Mouse (Mus musculus): ENCODE measurements at regions not wholly inside any gene's neighbourhood (a gene's known extent, or its start where the extent isn't known, plus 50 kb on each side); places are given as distances from the start of the nearest gene placed in this dataset.
A peak's percentile ranks its signal among the peaks of the same experiment; 100 is the strongest.

DNA sequence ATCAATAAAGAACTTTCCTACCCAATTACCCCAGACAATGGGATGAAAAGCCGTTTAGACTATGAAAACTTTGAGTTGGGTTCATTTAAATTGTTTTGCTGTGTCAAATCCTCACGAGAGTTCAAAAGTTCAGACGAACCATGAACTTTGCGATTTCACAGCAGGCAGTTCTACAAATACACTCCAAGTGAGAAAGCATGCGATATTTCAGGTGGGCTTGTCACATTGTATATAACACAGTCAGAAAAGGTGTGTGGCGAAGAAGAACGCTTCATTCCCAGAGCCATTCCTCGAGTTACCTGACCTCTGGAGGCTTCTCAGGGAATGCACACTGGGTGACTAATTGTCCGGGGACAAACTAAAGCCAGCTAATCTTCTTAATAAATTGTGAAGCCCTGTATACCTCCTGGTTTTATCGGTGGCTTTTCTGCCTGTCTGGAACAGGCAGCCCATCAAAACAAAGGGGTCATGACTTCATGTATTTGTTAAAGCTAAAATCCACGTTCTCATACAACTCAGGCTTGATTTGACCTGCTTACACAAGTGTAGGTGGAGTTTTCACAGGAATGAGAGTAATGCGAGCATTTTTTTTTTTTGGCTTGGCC is 92.1 kb downstream of the Cyp26a1 start:
- no peak overlapping the region for H3K4me3 ChIP-seq (ENCODE audit: low read depth, low read length)
- H3K27ac ChIP-seq (ENCODE audit: low read depth, low read length): no peak overlapping the region
- no peak overlapping the region for H3K4me2 ChIP-seq
- peaks cover 18% of the 10 kb centered on the region for H3K4me1 ChIP-seq (ENCODE audit: control insufficient read depth, insufficient read depth, low read length)
- DNase-seq (ENCODE audit: low spot score, missing footprints) (peak; percentile 88), ATAC-seq (ENCODE audit: low FRiP score) (no peak)
- no peak overlapping the region for H3K9ac ChIP-seq (ENCODE audit: low read length)
- peaks cover 7% of the 10 kb centered on the region for H3K27me3 ChIP-seq (ENCODE audit: control insufficient read depth, insufficient read depth, low read length)
- H3K9me3 ChIP-seq (ENCODE audit: control insufficient read depth, low read length): no peaks in the 10 kb centered on the region
- WGBS: 33% methylated on average over 12 of the region's 12 CpGs
- H3K36me3 ChIP-seq (ENCODE audit: control insufficient read depth, insufficient read depth, low read length): no peaks in the 10 kb centered on the region

DNA sequence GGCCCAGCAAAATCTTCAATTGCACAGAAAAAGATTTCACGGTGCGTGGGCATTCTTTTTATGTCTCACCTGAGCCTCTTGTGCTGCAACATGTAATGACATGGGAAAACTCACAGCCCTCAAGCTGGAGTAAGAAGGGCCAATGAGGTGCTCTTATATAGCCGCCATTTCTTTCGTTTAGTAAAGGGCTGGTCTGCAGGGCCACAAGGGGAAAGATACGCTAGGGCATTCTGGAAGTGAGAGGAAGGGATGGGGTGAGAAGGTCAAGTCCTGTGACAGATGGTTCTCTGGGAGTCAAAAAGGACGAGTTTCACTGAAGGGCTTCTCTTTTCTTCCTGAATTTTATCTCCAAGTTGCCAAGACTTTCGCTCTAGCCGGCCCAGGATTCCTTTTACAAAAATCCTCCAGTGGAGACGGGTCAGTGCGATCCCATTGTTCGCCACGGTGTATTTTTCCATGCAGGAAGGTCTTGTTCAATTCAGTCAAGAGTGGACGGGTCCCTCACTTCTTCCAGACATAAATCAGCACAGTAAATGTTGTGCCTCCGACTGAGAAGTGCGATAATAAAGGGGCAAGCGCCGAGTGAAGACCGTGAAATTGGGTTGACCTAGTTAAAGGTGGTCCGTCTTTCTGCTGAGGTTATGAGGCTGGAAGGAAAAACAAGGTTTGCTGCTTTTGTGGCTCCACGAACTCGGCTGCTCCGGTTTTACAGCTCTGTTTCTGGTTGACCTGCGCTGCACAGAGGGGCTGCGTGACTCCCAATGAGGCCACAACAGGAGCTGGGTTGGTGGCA is 92.9 kb downstream of the Cyp26a1 start:
- Histone ChIP-seq H3K4me2 (peak overlapping the region; percentile 27), H3K27ac (ENCODE audit: low read depth, low read length) (no peak overlapping the region), H3K4me1 (ENCODE audit: control insufficient read depth, insufficient read depth, low read length) (peaks cover 18% of the 10 kb centered on the region), H3K9me3 (ENCODE audit: control insufficient read depth, low read length) (no peaks in the 10 kb centered on the region), H3K36me3 (ENCODE audit: control insufficient read depth, insufficient read depth, low read length) (no peaks in the 10 kb centered on the region), H3K4me3 (ENCODE audit: low read depth, low read length) (no peak overlapping the region), H3K27me3 (ENCODE audit: control insufficient read depth, insufficient read depth, low read length) (peaks cover 7% of the 10 kb centered on the region), H3K9ac (ENCODE audit: low read length) (no peak overlapping the region; the same call in 1 of the 2 replicates)
- ATAC-seq (ENCODE audit: low FRiP score) (peak; percentile 54; the same call in 1 of the 2 replicates), DNase-seq (ENCODE audit: low spot score, missing footprints) (peak; percentile 93)
- 24% methylated on average over 24 of the region's 24 CpGs for whole genome bisulfite sequencing

DNA sequence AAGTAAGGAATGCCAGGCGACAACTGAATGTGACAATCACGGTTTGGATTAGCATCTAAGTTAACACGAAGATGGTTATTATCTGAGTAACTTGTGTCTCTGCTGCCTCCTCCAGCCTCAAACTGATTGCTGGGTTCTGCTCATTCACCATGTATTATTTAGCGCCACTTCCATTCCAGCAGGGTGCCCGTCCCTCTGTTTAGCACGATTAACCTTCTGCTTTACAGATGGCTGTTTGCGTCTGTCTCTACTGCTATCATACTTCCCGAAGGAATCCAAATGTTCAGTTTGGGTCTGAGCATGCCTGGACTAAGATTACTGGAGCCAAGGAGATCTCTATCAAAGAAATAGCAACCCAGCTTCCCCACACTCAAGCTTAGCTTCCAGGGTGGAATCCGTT is 95.6 kb downstream of the Cyp26a1 start:
- ATAC-seq (ENCODE audit: low FRiP score) (no peak), DNase-seq (ENCODE audit: low spot score, missing footprints) (no peak)
- no peak overlapping the region for H3K4me2 ChIP-seq
- H3K4me3 ChIP-seq (ENCODE audit: low read depth, low read length): no peak overlapping the region
- 90% methylated on average over 9 of the region's 9 CpGs for WGBS
- no peaks in the 10 kb centered on the region for H3K9me3 ChIP-seq (ENCODE audit: control insufficient read depth, low read length)
- H3K36me3 ChIP-seq (ENCODE audit: control insufficient read depth, insufficient read depth, low read length): no peaks in the 10 kb centered on the region
- peaks cover 18% of the 10 kb centered on the region for H3K4me1 ChIP-seq (ENCODE audit: control insufficient read depth, insufficient read depth, low read length)
- peaks cover 7% of the 10 kb centered on the region for H3K27me3 ChIP-seq (ENCODE audit: control insufficient read depth, insufficient read depth, low read length)
- no peak overlapping the region for H3K9ac ChIP-seq (ENCODE audit: low read length)
- H3K27ac ChIP-seq (ENCODE audit: low read depth, low read length): no peak overlapping the region

DNA sequence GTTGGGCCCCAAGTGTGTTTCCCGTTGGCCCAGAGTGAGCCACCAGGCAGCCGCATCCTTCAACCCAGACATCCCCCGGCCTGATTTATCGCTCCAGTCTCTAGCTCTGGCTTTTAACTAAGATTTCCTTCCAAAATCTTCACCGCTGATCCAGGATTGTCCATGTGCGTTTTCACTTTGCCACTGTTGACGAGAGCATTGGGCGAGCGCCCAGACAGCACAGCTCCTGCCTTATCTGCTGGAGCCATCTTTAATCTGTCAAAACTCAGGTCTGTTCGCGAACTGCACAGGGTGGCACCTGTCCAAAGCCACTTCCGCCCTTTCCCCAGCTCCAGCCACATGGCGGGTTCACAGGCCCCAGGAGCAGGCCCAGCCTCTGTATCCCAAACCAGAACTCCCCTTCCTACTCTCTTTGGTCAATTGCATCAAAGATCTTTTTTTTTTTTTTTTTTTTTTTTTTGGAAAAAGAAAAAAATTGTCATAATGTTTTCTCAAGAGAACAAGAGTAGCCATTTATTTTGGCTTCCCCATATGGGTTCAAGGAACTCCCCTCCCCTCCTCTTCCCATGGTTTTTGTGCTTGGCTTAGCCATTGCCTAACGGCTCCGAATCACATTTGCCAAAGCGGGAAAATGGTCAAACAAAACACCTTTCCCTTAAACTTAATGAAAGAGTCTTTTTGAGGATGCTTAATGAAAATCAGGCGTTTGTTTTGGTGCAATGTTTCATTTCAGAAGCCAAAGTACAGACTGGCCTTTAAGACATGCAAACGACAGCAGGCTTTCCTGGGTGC is 98.2 kb downstream of the Cyp26a1 start:
- H3K4me3 ChIP-seq (ENCODE audit: low read depth, low read length): no peak overlapping the region
- no peak for DNase-seq (ENCODE audit: low spot score, missing footprints)
- no peaks in the 10 kb centered on the region for H3K27me3 ChIP-seq (ENCODE audit: control insufficient read depth, insufficient read depth, low read length)
- H3K4me1 ChIP-seq (ENCODE audit: control insufficient read depth, insufficient read depth, low read length): peaks cover 4% of the 10 kb centered on the region
- no peak overlapping the region for H3K9ac ChIP-seq (ENCODE audit: low read length)
- H3K9me3 ChIP-seq (ENCODE audit: control insufficient read depth, low read length): no peaks in the 10 kb centered on the region
- no peak overlapping the region for H3K4me2 ChIP-seq
- 93% methylated on average over 18 of the region's 18 CpGs for WGBS
- H3K27ac ChIP-seq (ENCODE audit: low read depth, low read length): no peak overlapping the region
- ATAC-seq (ENCODE audit: low FRiP score): no peak
- no peaks in the 10 kb centered on the region for H3K36me3 ChIP-seq (ENCODE audit: control insufficient read depth, insufficient read depth, low read length)

DNA sequence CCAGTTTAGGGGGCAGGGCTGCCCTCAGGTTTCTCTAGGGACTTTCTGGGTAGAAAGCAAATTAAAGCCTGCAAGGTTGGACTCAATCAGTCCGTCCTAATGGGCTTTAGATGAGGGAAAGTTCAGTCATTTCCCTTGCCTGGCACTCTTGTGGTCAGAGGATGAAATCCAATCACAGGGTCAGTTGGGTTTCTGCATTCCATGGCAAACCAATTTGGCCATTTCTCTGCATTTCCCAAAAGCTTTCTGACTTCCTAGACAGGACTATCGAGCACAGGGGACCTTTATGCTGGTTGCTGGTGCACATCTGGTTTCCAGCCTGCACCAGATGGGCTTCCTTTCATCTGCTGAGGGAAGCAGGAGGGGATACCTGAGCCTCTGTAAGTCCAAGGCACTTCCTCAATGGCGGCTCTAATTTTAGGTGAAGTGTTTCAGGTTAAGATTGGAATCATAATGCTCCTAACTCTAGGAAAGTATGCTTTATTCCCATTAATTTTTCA is 102.6 kb downstream of the Cyp26a1 start:
- H3K36me3 ChIP-seq (ENCODE audit: control insufficient read depth, insufficient read depth, low read length): no peaks in the 10 kb centered on the region
- no peak overlapping the region for H3K4me2 ChIP-seq
- H3K9ac ChIP-seq (ENCODE audit: low read length): no peak overlapping the region
- no peaks in the 10 kb centered on the region for H3K4me1 ChIP-seq (ENCODE audit: control insufficient read depth, insufficient read depth, low read length)
- H3K9me3 ChIP-seq (ENCODE audit: control insufficient read depth, low read length): no peaks in the 10 kb centered on the region
- 63% methylated on average over 3 of the region's 3 CpGs for WGBS
- no peaks in the 10 kb centered on the region for H3K27me3 ChIP-seq (ENCODE audit: control insufficient read depth, insufficient read depth, low read length)
- ATAC-seq (ENCODE audit: low FRiP score) (no peak), DNase-seq (ENCODE audit: low spot score, missing footprints) (no peak)
- H3K27ac ChIP-seq (ENCODE audit: low read depth, low read length): no peak overlapping the region
- H3K4me3 ChIP-seq (ENCODE audit: low read depth, low read length): no peak overlapping the region

DNA sequence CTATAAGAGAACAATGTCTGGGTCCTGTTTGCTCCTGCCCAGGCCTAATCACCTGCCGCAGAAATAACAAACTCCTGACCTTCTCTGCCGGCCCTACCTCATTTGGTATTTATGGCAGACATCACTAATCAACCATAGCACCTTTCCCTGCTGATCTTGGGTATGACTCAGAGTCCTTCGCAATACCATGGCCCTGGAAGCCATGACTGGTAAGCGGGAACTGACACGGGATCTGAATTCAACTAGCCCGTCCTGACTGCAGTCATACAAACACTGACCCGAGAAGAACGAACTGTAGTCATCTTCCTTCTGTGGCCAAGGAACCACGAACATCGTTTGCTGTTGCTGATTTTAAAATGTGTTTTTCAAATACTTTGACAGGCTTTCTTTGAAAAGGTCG is 112.1 kb downstream of the Cyp26a1 start:
- Histone ChIP-seq H3K4me2 (no peak overlapping the region), H3K27ac (ENCODE audit: low read depth, low read length) (no peak overlapping the region), H3K27me3 (ENCODE audit: control insufficient read depth, insufficient read depth, low read length) (no peaks in the 10 kb centered on the region), H3K36me3 (ENCODE audit: control insufficient read depth, insufficient read depth, low read length) (no peaks in the 10 kb centered on the region), H3K4me1 (ENCODE audit: control insufficient read depth, insufficient read depth, low read length) (0 out of 2 replicates have a peak, but pooled peaks cover 3% of the 10 kb centered on the region), H3K9ac (ENCODE audit: low read length) (no peak overlapping the region), H3K4me3 (ENCODE audit: low read depth, low read length) (no peak overlapping the region), H3K9me3 (ENCODE audit: control insufficient read depth, low read length) (no peaks in the 10 kb centered on the region)
- DNase-seq (ENCODE audit: low spot score, missing footprints): no peak
- WGBS: 86% methylated on average over 11 of the region's 11 CpGs
- no peak for ATAC-seq (ENCODE audit: low FRiP score)

DNA sequence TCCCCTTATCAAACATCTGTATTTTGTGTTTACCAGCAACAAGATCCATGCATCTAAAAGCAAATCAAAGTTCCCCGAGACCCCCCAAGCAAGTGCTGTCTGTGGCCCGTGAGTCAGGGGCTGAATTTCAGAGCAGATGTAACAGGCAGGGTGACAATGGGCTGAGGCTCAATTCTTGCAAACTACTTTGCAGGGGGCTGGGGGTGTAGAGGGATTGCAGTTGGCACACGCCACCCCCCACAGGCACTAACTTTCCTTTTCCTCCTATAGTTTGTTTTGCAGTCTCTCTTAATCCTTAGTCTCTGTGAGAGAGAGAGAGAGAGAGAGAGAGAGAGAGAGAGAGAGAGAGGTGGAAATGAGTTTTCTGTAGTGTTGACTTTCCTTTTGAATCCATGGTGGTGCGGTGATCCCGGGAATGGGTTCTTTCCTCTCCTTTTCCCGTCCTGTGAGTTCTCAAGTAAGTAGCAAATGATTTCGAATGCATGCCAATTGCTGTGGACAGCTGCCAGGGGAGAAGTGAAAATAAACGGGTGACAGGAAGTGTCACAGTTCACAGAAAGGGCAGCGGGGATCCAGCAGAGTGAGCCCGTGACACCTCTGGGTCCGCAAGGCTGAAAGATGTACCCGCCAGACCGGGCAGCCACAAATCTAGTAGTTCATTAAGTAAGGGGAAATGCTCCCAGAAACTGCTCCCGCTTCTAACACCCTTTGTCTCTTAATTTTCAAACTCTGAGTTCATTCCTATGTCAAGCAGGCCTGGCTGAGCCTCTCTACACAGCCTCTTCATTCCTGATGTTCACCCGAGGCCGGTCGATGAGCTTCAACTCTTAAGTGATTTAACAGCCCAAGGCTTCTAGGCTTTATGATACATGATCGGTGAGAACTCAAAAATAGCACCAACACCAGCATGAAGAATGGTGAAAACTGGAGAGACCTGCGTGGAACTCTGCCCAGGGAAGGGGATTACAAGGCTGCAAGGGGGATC is 116.8 kb downstream of the Cyp26a1 start:
- WGBS: 20% methylated on average over 19 of the region's 19 CpGs
- H3K4me3 ChIP-seq (ENCODE audit: low read depth, low read length): no peak overlapping the region
- no peaks in the 10 kb centered on the region for H3K27me3 ChIP-seq (ENCODE audit: control insufficient read depth, insufficient read depth, low read length)
- no peak overlapping the region for H3K4me2 ChIP-seq
- peak; percentile 88 for DNase-seq (ENCODE audit: low spot score, missing footprints)
- no peak overlapping the region for H3K9ac ChIP-seq (ENCODE audit: low read length)
- no peaks in the 10 kb centered on the region for H3K36me3 ChIP-seq (ENCODE audit: control insufficient read depth, insufficient read depth, low read length)
- ATAC-seq (ENCODE audit: low FRiP score): no peak
- H3K4me1 ChIP-seq (ENCODE audit: control insufficient read depth, insufficient read depth, low read length): 0 out of 2 replicates have a peak, but pooled peaks cover 3% of the 10 kb centered on the region
- no peak overlapping the region for H3K27ac ChIP-seq (ENCODE audit: low read depth, low read length)
- H3K9me3 ChIP-seq (ENCODE audit: control insufficient read depth, low read length): no peaks in the 10 kb centered on the region

DNA sequence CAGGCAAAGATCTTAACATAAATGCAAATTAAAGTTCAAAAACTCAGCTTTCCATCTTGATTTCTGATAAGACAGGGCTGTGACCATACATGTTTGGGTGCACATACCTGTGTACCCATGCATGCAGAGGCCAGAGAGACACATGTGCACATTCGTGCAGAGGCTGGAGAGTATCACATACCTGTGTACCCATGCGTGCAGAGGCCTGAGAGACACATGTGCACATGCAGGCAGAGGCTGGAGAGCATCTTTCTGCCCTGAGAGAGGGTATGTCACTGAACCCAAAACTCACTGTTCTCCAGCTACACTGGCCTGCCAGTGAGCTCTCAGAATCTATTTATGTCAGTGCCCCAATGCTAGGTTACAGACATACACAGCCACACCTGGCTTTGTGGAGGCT is 118.0 kb downstream of the Cyp26a1 start:
- no peak for ATAC-seq (ENCODE audit: low FRiP score)

More for the DNA sequence above, 118.0 kb downstream of the Cyp26a1 start:
- H3K9ac ChIP-seq (ENCODE audit: low read length): no peak overlapping the region
- H3K4me1 ChIP-seq (ENCODE audit: control insufficient read depth, insufficient read depth, low read length): 0 out of 2 replicates have a peak, but pooled peaks cover 3% of the 10 kb centered on the region
- no peaks in the 10 kb centered on the region for H3K9me3 ChIP-seq (ENCODE audit: control insufficient read depth, low read length)
- H3K36me3 ChIP-seq (ENCODE audit: control insufficient read depth, insufficient read depth, low read length): no peaks in the 10 kb centered on the region
- no peak overlapping the region for H3K4me3 ChIP-seq (ENCODE audit: low read depth, low read length)
- DNase-seq (ENCODE audit: low spot score, missing footprints): no peak
- H3K27me3 ChIP-seq (ENCODE audit: control insufficient read depth, insufficient read depth, low read length): no peaks in the 10 kb centered on the region
- H3K27ac ChIP-seq (ENCODE audit: low read depth, low read length): no peak overlapping the region
- H3K4me2 ChIP-seq: no peak overlapping the region
- 70% methylated on average over 2 of the region's 2 CpGs for WGBS

All from midbrain, embryonic 11.5 days (tissue).